Mouse (Mus musculus) layer of hippocampus, adult 18-20 months (tissue): Measurements from ENCODE around the gene Fuz. TPM values are rescaled to one million over a fixed set of nuclear protein-coding genes. Genes with fewer than 3 reads are reported as not detected.

Source experiments
- DNase-seq, 2 experiments: peaks; one replicate each; pipeline ENCODE4 v3.0.0; 2022; ENCODE audit warnings: low spot score in 2 of 2
- long read RNA-seq: library from polyadenylated mRNA; stranded (forward); transcript quantifications from one replicate; pipeline ENCODE4 v2.0.0, GENCODE M21; 2021
- total RNA-seq, 2 experiments: library from RNA; stranded (reverse); gene quantifications; 2 replicates each; pipeline ENCODE4 v1.2.3; 2021

The Fuz gene
- 10 to 100 TPM; 23.4 to 24.5 TPM for total RNA-seq
- long read RNA-seq, partial matches to known transcripts, result 0 of 6 reads
- long read RNA-seq, other reads (novel, unspliced or antisense), result 3 of 6 reads

GRCm38 (mm10) chr7:44895593-44896434, at the start of gene Fuz:
Fuz (plus strand) TSS chr7:44896079.
- peak; percentile 91 to 96 for DNase-seq

GRCm38 (mm10) chr7:44846804-44847203, 49.1 kb upstream of the Fuz start:
- no peak for DNase-seq

GRCm38 (mm10) chr7:44847772-44848171, 48.1 kb upstream of the Fuz start:
- DNase-seq, result no peak

GRCm38 (mm10) chr7:44848561-44849415, 47.1 kb upstream of the Fuz start, which contains the start of the genes Akt1s1 and Tbc1d17:
Akt1s1 (plus strand) TSS chr7:44848991.
Tbc1d17 (minus strand) TSS chr7:44849079.
- peak; percentile 100 for DNase-seq

- peak; percentile 90 to 96 for DNase-seq
Observed at GRCm38 (mm10) chr7:44849416-44850111, 46.3 kb upstream of the Fuz start.

GRCm38 (mm10) chr7:44850146-44850545, 45.7 kb upstream of the Fuz start:
- peak in 1 of 2 experiments; percentile 78 for DNase-seq

GRCm38 (mm10) chr7:44850789-44851624, 44.9 kb upstream of the Fuz start:
- DNase-seq, result no peak

- no peak for DNase-seq
Observed at GRCm38 (mm10) chr7:44851625-44852234, 44.1 kb upstream of the Fuz start.

- DNase-seq, result no peak
Observed at GRCm38 (mm10) chr7:44852259-44853027, 43.4 kb upstream of the Fuz start.

GRCm38 (mm10) chr7:44853065-44853464, 42.8 kb upstream of the Fuz start:
- DNase-seq, result no peak

GRCm38 (mm10) chr7:44853596-44854355, 42.1 kb upstream of the Fuz start:
- DNase-seq, result no peak

GRCm38 (mm10) chr7:44854356-44855031, 41.4 kb upstream of the Fuz start:
- peak in 1 of 2 experiments; percentile 80 for DNase-seq

GRCm38 (mm10) chr7:44855036-44855435, 40.8 kb upstream of the Fuz start:
- no peak for DNase-seq

- DNase-seq, result no peak
Observed at GRCm38 (mm10) chr7:44856265-44856916, 39.5 kb upstream of the Fuz start.

GRCm38 (mm10) chr7:44857042-44857552, 38.8 kb upstream of the Fuz start, which contains the start of gene Pnkp:
Pnkp (plus strand) TSS chr7:44857139.
- peak; percentile 90 to 95 for DNase-seq

GRCm38 (mm10) chr7:44857905-44858304, 38.0 kb upstream of the Fuz start:
- no peak for DNase-seq

- no peak for DNase-seq
Observed at GRCm38 (mm10) chr7:44859896-44860295, 36.0 kb upstream of the Fuz start.
